Mouse (Mus musculus) lung, postnatal 4 days (tissue): ENCODE results near the gene Insm1.

ENCODE experiments used
- DNase-seq, 2 experiments: peaks; one replicate each; pipeline ENCODE4 v3.0.0; 2021

Gene Insm1

GRCm38 (mm10) chr2:146225818-146226217, 4.1 kb downstream of the Insm1 start:
- DNase-seq, result no peak

- peak; percentile 43 to 52 for DNase-seq
These were observed 4.8 kb downstream of the Insm1 start for GRCm38 (mm10) chr2:146226484-146226883.

GRCm38 (mm10) chr2:146227646-146228045, 5.9 kb downstream of the Insm1 start:
- DNase-seq, result no peak

GRCm38 (mm10) chr2:146228435-146228834, 6.7 kb downstream of the Insm1 start:
- no peak for DNase-seq

- DNase-seq, result no peak
These were observed 9.8 kb downstream of the Insm1 start for GRCm38 (mm10) chr2:146231485-146231884.

- DNase-seq, result no peak
These were observed 17.6 kb downstream of the Insm1 start for GRCm38 (mm10) chr2:146239196-146239747.

- no peak for DNase-seq
These were observed 22.3 kb downstream of the Insm1 start for GRCm38 (mm10) chr2:146244049-146244448.

GRCm38 (mm10) chr2:146245401-146245800, 23.7 kb downstream of the Insm1 start:
- no peak for DNase-seq

GRCm38 (mm10) chr2:146246409-146247075, 24.8 kb downstream of the Insm1 start:
- DNase-seq, result no peak

GRCm38 (mm10) chr2:146247576-146247975, 25.9 kb downstream of the Insm1 start:
- no peak for DNase-seq

- DNase-seq, result no peak
These were observed 27.3 kb downstream of the Insm1 start for GRCm38 (mm10) chr2:146249033-146249432.

GRCm38 (mm10) chr2:146250236-146250904, 28.6 kb downstream of the Insm1 start:
- no peak for DNase-seq

GRCm38 (mm10) chr2:146254387-146254786, 32.7 kb downstream of the Insm1 start:
- no peak for DNase-seq

GRCm38 (mm10) chr2:146255636-146256035, 33.9 kb downstream of the Insm1 start:
- no peak for DNase-seq

GRCm38 (mm10) chr2:146256321-146256875, 34.7 kb downstream of the Insm1 start:
- DNase-seq, result no peak

GRCm38 (mm10) chr2:146257037-146257436, 35.3 kb downstream of the Insm1 start:
- no peak for DNase-seq

- no peak for DNase-seq
These were observed 35.9 kb downstream of the Insm1 start for GRCm38 (mm10) chr2:146257609-146258008.

- no peak for DNase-seq
These were observed 37.2 kb downstream of the Insm1 start for GRCm38 (mm10) chr2:146258736-146259469.

GRCm38 (mm10) chr2:146259787-146260560, 38.3 kb downstream of the Insm1 start:
- no peak for DNase-seq

GRCm38 (mm10) chr2:146261146-146261545, 39.4 kb downstream of the Insm1 start:
- no peak for DNase-seq

GRCm38 (mm10) chr2:146262215-146262614, 40.5 kb downstream of the Insm1 start:
- no peak for DNase-seq

- no peak for DNase-seq
These were observed 41.2 kb downstream of the Insm1 start for GRCm38 (mm10) chr2:146262966-146263365.
